Mouse (Mus musculus) liver, adult 2 months (tissue): Measurements from ENCODE around the gene Grik3.

Source experiments
- CTCF ChIP-seq: fragments of 200-500 bp; IDR thresholded peaks from 2 replicates; pipeline ENCODE4 v1.5.1; 2011; ENCODE audit warnings: low read depth, low read length, control low read depth
- POLR2A ChIP-seq: fragments of 200-500 bp; IDR thresholded peaks from 2 replicates; pipeline ENCODE4 v1.6.1; 2011; ENCODE audit warnings: low read length, control low read depth; ENCODE audit not compliant: insufficient read depth; ENCODE audit errors: extremely low read depth

GRCm38 (mm10) chr4:125637364-125637763 is 146.9 kb downstream of the Grik3 start:
- no peak for TF ChIP-seq CTCF
- no peak for TF ChIP-seq POLR2A
